Mouse (Mus musculus) limb, embryonic 11.5 days (tissue): ENCODE results near the gene Colgalt2. TPM values are rescaled to one million over a fixed set of nuclear protein-coding genes. Genes with fewer than 3 reads are reported as not detected.
A peak's percentile ranks its signal among the peaks of the same experiment; 100 is the strongest.

ENCODE experiments used
- ATAC-seq: fragments of 200-750 bp; cut with Nextera tagmentation; 2 replicates; pipeline ENCODE4 v1.8.0; 2017; ENCODE audit warnings: low read depth; ENCODE audit not compliant: insufficient number of reproducible peaks, low FRiP score, low TSS enrichment
- DNase-seq: peaks from one replicate; pipeline ENCODE4 v3.0.0-alpha.2; 2015; ENCODE audit warnings: low spot score
- H3K27ac ChIP-seq: fragments of 300-500 bp; sonication (generic); replicated peaks from 2 replicates; pipeline ENCODE4 v1.5.1; 2014; ENCODE audit warnings: low read depth, mild to moderate bottlenecking, low read length
- H3K27me3 ChIP-seq: fragments of 300-500 bp; sonication (generic); 2 replicates; pipeline ENCODE4 v1.6.1; 2014; ENCODE audit warnings: mild to moderate bottlenecking, low read length, mixed read lengths; ENCODE audit not compliant: control insufficient read depth, insufficient read depth
- H3K36me3 ChIP-seq: fragments of 300-500 bp; sonication (generic); 2 replicates; pipeline ENCODE4 v1.6.1; 2014; ENCODE audit warnings: mild to moderate bottlenecking, low read length, moderate library complexity, mixed read lengths; ENCODE audit not compliant: control insufficient read depth, insufficient read depth
- H3K4me1 ChIP-seq: fragments of 300-500 bp; sonication (generic); 2 replicates; pipeline ENCODE4 v1.6.1; 2014; ENCODE audit warnings: low read length, mixed read lengths; ENCODE audit not compliant: control insufficient read depth, insufficient read depth
- H3K4me2 ChIP-seq: fragments of 300-500 bp; sonication (generic); 2 replicates; pipeline ENCODE4 v1.6.1; 2014; ENCODE audit warnings: low read depth, mild to moderate bottlenecking, moderate library complexity; ENCODE audit not compliant: severe bottlenecking
- H3K4me3 ChIP-seq: fragments of 300-500 bp; sonication (generic); 2 replicates; pipeline ENCODE4 v1.5.1; 2014; ENCODE audit warnings: low read depth, low read length
- H3K9ac ChIP-seq: fragments of 300-500 bp; sonication (generic); 2 replicates; pipeline ENCODE4 v1.6.1; 2014; ENCODE audit warnings: mild to moderate bottlenecking, low read length
- H3K9me3 ChIP-seq: fragments of 300-500 bp; sonication (generic); 2 replicates; pipeline ENCODE4 v1.6.1; 2016; ENCODE audit warnings: low read length; ENCODE audit not compliant: control insufficient read depth
- WGBS: fragments of 180-500 bp; shearing (Covaris S2); extraction: QIAGEN DNeasy Blood & Tissue Kit; methylation state at CpG from one replicate; pipeline ENCODE4 v1.1.7; 2014; 5-methylcytosine and 5-hydroxymethylcytosine counted together
- polyA plus RNA-seq: library from polyadenylated mRNA; unstranded; fragments of >200 nt; fragmentation: Nextera tagmentation; extraction: Ambion mirVana; gene quantifications from 2 replicates; pipeline ENCODE4 v1.2.1, GENCODE M21; 2014

Colgalt2 gene
- polyA plus RNA-seq, 1 experiment from 2014 or later, result 1.6 TPM

DNA sequence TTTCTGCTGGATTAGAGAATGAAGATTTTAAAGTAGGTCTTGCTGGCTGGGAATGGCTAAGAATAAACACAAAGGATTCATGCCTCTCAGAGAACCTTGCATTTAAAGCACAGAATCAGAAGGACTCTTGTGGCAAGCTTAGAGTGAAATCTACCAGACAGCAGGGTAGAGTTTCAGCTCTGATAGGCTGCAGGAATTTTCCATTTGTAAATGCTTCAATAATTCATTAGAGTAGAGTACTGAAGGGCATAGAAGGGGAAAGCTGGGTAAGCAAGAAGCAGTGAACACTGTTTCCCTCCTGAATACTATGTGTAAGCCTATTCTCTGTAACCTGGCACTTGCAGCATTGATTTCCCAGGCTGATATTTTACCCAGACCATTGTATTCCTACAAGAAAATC is 10.4 kb upstream of the Colgalt2 start:
- no peak overlapping the region for H3K4me2 ChIP-seq
- no peak overlapping the region for H3K27ac ChIP-seq
- no peak overlapping the region for H3K9ac ChIP-seq
- no peaks in the 10 kb centered on the region for H3K27me3 ChIP-seq
- H3K9me3 ChIP-seq, result no peaks in the 10 kb centered on the region
- H3K4me1 ChIP-seq, result no peaks in the 10 kb centered on the region
- DNase-seq (no peak), ATAC-seq (no peak)
- H3K36me3 ChIP-seq, result no peaks in the 10 kb centered on the region
- no peak overlapping the region for H3K4me3 ChIP-seq

- Histone ChIP-seq H3K4me1 (no peaks in the 10 kb centered on the region), H3K27ac (no peak overlapping the region), H3K4me3 (no peak overlapping the region), H3K4me2 (no peak overlapping the region), H3K9ac (no peak overlapping the region), H3K9me3 (no peaks in the 10 kb centered on the region), H3K36me3 (no peaks in the 10 kb centered on the region), H3K27me3 (no peaks in the 10 kb centered on the region)
- 94% methylated on average over 3 of the region's 3 CpGs for WGBS
- ATAC-seq, result no peak
- no peak for DNase-seq
These were observed 5.5 kb upstream of the Colgalt2 start for GRCm38 (mm10) chr1:152394137-152394536.

- Histone ChIP-seq H3K9me3 (no peaks in the 10 kb centered on the region), H3K27ac (no peak overlapping the region), H3K4me1 (no peaks in the 10 kb centered on the region), H3K36me3 (no peaks in the 10 kb centered on the region), H3K4me3 (no peak overlapping the region), H3K27me3 (no peaks in the 10 kb centered on the region), H3K4me2 (no peak overlapping the region), H3K9ac (no peak overlapping the region)
- no peak for ATAC-seq
- DNase-seq, result no peak
- 88% methylated on average over 4 of the region's 4 CpGs for WGBS
These were observed 4.6 kb upstream of the Colgalt2 start for GRCm38 (mm10) chr1:152394956-152395515.

DNA sequence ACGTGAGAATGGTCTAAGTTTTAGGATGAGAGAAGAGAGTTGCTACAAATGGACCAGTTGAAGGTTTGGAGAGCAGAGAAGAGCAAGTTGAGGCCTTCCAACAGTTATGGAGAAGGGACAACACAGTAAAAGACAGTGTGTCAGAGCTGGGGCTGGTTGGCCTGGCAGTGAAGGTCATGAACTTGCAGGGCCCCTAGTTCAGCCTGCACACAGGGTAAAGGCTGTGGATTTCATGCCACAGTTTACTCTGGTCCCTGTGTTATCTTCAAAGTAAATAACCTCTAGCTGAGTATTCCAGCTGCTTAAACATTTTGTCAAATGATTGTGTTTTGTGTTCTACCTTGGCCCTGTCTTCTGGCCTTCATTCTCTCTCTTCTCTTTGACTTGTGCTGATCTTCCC is 922 bp upstream of the Colgalt2 start:
- Histone ChIP-seq H3K36me3 (no peaks in the 10 kb centered on the region), H3K27me3 (no peaks in the 10 kb centered on the region), H3K9me3 (no peaks in the 10 kb centered on the region), H3K4me3 (no peak overlapping the region), H3K4me2 (no peak overlapping the region), H3K9ac (no peak overlapping the region), H3K27ac (no peak overlapping the region), H3K4me1 (peaks cover 4% of the 10 kb centered on the region)
- ATAC-seq (no peak), DNase-seq (no peak)
- 56% methylated on average over 1 of the region's 1 CpGs for WGBS

DNA sequence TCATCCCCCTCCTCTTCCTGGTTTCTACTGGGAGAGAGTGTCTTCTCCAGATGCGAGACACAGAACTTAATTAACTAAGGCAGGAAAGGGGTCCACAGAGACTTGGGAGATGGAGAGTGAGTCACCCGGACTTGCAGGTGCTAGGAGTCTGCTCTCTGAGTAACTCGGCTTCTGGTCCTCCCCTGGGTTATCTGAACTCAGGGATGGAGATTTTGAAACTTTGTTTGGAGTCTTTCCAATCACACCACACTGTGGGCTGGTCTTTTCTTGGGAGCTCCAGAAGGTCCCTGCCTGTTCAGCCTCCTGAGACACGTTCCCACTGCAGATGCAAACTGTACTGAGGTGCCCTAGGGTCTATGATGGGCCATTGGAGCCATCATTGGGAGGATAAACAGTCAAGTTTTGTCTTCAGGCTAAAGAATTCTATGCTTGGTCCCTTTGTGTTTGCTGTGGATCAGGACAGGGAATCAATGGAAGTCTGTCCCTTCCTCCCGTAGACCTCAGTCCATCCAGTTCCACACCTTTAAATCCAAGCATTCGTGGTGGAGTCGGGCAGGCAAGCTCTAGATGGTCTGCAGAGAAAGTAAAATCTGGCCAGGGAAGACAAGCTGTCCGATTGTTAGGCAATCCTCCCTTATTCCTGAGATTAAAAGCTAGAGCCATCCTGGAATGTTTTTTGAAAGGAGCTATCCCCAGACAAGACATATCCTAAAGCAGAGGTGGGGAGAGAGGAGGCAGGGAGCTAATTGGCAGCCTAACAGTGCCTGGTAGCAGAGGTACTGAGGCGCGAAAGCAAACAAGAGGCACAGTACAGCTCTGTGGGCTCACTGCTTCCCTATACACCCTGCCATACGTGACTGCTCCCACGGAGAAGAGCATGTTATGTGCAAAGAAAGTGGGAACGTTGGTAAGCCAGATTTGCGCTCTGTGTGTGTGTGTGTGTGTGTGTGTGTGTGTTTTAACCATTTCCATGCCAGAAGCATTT is 1.2 kb downstream of the Colgalt2 start:
- DNase-seq (no peak), ATAC-seq (no peak)
- WGBS, result 23% methylated on average over 14 of the region's 14 CpGs

DNA sequence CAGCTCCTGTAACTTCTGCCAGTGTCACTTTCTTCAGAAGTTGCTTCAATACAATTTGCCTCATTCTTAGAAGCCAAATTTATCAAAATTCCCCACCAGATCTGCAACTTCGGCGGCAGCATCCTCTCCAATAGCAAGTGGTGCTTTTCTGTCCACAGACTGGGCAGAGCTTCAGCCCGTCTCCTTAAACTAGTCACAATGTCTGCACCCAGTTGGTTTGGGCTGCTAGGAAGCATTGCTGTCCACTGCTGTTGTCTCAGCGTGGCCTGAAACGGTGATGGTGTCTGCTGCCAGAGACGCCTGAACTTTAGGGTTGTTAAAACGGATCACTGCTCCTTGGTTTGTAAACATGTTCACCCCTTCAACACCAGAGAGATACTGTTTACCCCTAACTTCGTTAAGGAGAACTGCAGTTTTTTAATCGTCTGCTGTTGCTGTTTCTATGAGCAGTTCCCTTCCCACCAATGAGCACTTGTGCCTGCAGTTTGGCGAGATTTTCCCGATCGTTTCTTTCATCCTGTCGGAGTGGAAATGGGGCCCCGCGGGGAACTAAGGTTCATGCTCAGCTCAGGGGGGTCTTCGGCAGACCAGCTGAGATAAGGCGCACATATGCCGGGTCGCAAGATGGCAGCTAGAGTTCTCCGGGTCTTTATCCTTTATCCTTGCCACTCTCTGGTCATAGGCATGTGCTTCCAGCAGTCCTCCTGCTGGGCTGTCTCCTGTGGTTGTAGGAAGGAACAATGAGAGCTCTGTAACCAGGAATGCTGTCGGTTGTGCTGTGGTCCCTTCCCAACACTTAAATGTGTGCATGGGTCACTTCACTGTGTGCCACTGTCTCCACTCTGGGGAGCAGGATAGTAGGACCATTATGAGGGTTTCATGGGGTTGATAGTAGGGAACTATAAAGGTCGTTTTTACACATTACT is 7.7 kb downstream of the Colgalt2 start:
- Histone ChIP-seq H3K4me2 (peak overlapping the region; percentile 32), H3K4me3 (no peak overlapping the region), H3K36me3 (no peaks in the 10 kb centered on the region), H3K9ac (no peak overlapping the region), H3K27ac (no peak overlapping the region), H3K9me3 (peaks cover 2% of the 10 kb centered on the region; the same call in 1 of the 2 replicates), H3K27me3 (no peaks in the 10 kb centered on the region), H3K4me1 (peaks cover 4% of the 10 kb centered on the region; the same call in 1 of the 2 replicates)
- DNase-seq (no peak), ATAC-seq (peak; percentile 54; the same call in 1 of the 2 replicates)
- WGBS, result 41% methylated on average over 22 of the region's 22 CpGs

More for the DNA sequence above, 1.2 kb downstream of the Colgalt2 start:
- no peaks in the 10 kb centered on the region for H3K27me3 ChIP-seq
- no peaks in the 10 kb centered on the region for H3K9me3 ChIP-seq
- H3K4me2 ChIP-seq, result peak overlapping the region; percentile 88
- H3K9ac ChIP-seq, result no peak overlapping the region; the same call in 1 of the 2 replicates
- no peak overlapping the region for H3K27ac ChIP-seq
- peak overlapping the region; percentile 71 for H3K4me3 ChIP-seq
- peaks cover 4% of the 10 kb centered on the region for H3K4me1 ChIP-seq
- H3K36me3 ChIP-seq, result no peaks in the 10 kb centered on the region

DNA sequence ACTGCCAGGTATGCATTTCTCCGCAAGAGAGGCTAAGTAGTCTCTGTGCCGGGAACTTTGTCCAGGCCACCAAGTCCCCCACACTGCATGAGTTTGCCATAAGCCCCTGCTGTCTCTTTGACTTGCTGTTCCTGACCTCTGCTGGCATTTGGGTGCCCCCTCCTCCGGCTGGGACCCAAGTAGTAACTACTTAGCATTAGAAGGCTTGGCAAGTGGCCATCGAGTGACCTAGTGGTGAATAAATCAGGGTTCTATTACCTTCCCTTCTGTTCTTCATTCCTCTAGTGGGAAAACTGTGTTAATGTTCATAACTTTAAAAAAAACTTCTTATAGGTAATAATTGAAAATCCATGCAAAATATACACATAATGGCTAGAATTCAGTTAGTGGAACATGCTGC is 9.7 kb downstream of the Colgalt2 start:
- whole genome bisulfite sequencing, result 83% methylated on average over 4 of the region's 4 CpGs
- peaks cover 3% of the 10 kb centered on the region; the same call in 1 of the 2 replicates for H3K9me3 ChIP-seq
- ATAC-seq (no peak), DNase-seq (no peak)
- no peak overlapping the region for H3K4me2 ChIP-seq
- H3K27me3 ChIP-seq, result no peaks in the 10 kb centered on the region
- H3K27ac ChIP-seq, result no peak overlapping the region
- no peak overlapping the region for H3K4me3 ChIP-seq
- no peaks in the 10 kb centered on the region for H3K36me3 ChIP-seq
- H3K4me1 ChIP-seq, result peaks cover 4% of the 10 kb centered on the region; the same call in 1 of the 2 replicates
- no peak overlapping the region for H3K9ac ChIP-seq

- WGBS, result 91% methylated on average over 3 of the region's 3 CpGs
- DNase-seq (no peak), ATAC-seq (no peak)
- Histone ChIP-seq H3K4me3 (no peak overlapping the region), H3K9me3 (peaks cover 3% of the 10 kb centered on the region; the same call in 1 of the 2 replicates), H3K4me1 (peaks cover 4% of the 10 kb centered on the region; the same call in 1 of the 2 replicates), H3K27ac (no peak overlapping the region), H3K36me3 (no peaks in the 10 kb centered on the region), H3K9ac (no peak overlapping the region), H3K4me2 (no peak overlapping the region), H3K27me3 (no peaks in the 10 kb centered on the region)
These were observed 11.0 kb downstream of the Colgalt2 start for GRCm38 (mm10) chr1:152410657-152411056.
